Mouse (Mus musculus): ENCODE data around the gene Ccdc137. TPM values are rescaled to one million over a fixed set of nuclear protein-coding genes. Genes with fewer than 3 reads are reported as not detected.
A peak's percentile ranks its signal among the peaks of the same experiment; 100 is the strongest.

Ccdc137 gene
- total RNA-seq, 2 experiments from 2014 or later = 5.9 to 6.2 TPM

DNA sequence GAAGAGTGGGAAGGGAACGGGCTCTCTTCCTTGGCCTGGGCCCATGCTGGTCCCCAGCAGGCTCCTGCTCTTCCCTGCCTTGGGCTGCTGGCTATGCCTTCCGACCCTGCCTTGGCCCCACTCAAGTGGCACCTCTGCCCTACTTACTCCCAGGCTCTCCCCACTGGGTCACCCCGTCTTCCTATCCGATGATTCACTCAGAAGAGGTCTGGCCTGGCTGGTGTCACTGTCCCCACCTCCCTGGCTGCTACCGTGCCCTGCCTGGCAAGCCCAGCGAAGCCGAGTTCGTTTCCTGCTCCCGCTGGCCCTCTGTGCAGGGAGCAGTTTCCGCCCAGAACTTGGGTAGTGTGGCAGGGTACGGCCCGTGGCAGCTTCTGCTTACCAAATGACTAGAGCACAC is 40.3 kb downstream of the Ccdc137 start:
- ATAC-seq (ENCODE audit: poor library complexity, severe bottlenecking) = no peak

DNA sequence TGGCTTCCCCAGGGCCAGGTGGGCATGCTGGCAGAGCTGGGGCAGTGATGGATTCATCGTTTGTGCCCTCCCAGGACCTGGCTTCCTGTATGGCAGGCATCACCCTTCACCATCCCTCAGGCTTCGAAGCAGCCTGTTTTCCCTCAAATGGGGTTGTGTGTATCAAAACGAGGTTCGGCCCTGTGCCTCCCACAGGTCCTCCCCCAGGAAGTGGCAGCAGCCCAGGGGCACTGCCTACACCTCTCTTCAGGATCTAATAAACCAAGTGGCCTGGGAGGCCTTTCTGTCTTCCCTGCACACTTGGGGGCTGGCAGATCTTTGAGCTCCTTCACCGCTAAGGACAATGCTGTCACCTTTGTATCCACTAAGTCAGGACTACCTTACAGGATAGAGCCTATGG is 41.0 kb downstream of the Ccdc137 start:
- no peak for ATAC-seq (ENCODE audit: poor library complexity, severe bottlenecking)

DNA sequence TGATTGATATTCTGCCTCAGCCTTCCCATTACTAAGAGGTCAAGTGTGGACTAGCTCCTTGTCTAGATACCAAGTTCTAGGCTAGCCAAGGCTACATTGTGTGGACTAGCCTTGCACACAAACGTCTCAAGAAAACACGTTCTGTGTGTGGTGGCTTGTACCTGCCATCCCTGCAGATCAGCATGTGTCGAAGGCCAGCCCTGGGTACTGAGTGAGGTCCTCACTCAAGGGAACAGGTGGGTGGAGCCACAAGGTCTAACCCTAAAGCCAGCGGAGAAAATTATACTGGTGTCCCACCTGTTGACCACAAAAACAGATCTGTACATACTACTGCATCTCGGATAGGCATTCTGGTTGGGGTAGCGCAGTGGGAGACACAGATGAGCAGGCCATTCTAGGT is 42.0 kb downstream of the Ccdc137 start:
- no peak for ATAC-seq (ENCODE audit: poor library complexity, severe bottlenecking)

DNA sequence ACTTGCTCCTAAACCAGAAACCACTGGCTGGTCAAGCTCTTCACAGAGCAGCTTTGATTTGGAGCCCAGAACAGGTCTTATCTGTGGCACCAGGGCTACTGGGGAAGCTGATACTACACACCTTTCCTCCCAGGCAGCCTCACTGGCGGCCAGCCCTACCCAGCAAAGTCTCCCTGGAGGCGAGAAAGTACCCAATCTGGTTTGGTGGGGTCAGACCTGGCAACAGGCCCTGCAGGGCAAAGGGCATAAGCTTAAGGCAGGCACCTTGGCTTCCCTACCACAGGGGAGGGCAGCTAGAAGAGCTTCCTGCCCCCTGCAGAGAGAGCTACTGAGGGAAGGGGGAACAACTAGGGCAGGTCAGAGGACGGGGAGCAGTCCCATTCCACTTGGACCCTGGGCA is 42.4 kb downstream of the Ccdc137 start:
- ATAC-seq (ENCODE audit: poor library complexity, severe bottlenecking) = no peak

DNA sequence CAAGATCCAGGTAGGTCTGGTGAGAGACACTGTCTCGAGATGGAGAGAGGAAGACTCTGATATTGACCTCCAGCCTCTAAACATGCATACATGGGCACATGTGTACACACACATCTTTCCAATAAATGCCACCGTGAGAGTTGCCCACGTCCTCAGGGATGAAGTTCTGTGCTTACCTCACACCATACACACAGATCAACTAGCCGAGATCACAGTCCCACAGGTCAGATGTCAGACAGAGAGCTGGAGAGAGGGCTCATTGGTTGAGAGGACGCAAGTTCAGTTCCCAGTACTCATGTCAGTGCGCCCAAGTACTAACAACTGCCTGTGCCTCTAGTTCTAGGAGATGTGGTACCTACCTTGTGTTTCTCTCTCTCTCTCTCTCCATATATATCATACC is 43.1 kb downstream of the Ccdc137 start:
- ATAC-seq (ENCODE audit: poor library complexity, severe bottlenecking) = no peak

DNA sequence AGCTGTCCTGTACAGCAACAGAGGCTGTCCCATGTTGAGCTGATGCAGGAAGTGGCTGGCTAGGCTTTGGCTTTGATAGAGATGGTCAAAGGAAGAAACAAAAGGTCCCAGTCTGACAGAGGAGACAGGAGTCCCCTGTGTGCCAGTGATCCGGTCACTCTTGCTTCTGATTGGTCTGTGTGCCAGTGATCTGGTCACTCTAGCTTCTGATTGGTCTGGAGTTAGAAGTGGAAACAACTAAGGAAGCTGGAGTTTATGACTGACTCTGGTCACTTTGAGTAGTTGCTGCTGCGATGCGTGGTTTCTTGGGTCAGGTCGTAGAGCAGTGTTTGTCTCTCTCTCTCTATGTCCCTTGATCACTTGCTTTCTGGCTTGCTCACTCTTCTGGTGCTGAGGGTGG is 43.8 kb downstream of the Ccdc137 start:
- no peak for ATAC-seq (ENCODE audit: poor library complexity, severe bottlenecking)

DNA sequence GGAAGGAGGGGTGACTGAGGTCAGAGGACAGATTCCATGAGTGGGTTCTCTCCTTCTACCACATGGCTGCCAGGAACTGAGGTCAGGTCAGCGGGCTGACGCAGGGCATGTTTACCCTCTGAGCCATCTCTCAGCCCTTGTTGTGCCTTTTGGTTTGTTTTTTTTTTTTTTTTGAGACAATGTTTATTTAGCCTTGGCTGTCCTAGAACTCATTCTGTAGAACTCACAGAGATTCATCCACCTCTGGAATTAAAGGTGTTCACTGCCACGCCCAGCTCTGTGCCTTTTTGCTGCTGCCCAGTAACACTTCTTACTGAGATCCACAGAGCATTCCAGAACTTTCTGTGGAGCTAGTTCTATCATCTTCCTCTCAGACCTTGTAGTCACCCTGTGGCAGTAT is 47.7 kb downstream of the Ccdc137 start:
- no peak for ATAC-seq (ENCODE audit: poor library complexity, severe bottlenecking)

DNA sequence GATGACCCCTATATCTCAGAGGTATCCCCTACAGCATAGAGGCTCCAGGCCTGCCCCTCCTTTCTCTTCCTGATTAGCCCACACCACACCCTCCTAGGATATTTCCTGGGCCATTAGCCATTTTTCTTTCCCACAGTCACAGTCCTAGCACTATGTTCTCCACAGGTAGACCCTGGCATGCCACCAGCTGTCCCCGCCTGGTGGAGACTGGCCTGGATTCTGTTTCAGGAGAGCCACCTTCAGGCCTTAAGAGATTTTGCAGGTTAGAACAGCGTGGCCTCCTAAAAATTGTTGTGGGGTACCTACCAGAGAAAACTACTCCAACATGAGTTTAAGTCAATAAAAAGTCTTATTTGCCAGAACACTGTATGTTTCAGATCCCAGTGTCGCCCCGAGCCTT is 49.0 kb downstream of the Ccdc137 start:
- no peak for ATAC-seq (ENCODE audit: poor library complexity, severe bottlenecking)

DNA sequence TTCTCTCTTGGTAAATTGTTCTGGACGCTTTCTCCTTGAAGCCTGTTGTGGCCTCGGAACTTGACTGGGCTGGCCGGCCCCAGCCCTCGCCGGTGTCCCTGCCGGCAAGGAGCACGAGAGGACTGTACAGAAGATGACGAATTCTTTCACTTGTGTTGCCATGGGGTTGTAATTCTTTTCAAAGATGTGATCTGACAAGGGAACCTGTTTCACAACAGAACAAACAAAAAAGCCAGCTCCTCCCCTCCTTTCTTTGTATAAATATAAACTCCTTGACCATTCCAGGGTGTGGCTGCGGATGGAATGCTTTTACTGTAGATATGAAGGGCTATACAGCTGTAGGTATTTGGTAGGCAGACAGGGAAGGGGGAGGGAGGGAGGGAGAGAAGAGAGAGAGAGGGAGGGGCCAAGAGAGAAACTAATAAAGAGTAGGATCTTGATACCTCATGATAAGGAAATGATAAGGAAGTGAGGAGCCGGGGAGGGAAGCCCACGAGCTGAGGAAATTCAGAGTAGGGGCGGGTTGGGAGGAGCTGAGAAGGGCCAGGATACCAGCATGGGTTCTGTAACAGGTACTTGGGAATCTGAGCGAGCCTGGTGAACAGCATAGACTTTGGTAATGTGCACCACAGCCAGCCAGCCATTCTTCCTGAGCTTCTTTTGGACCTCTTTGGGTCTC is 49.8 kb downstream of the Ccdc137 start:
- ATAC-seq (ENCODE audit: poor library complexity, severe bottlenecking) = no peak

DNA sequence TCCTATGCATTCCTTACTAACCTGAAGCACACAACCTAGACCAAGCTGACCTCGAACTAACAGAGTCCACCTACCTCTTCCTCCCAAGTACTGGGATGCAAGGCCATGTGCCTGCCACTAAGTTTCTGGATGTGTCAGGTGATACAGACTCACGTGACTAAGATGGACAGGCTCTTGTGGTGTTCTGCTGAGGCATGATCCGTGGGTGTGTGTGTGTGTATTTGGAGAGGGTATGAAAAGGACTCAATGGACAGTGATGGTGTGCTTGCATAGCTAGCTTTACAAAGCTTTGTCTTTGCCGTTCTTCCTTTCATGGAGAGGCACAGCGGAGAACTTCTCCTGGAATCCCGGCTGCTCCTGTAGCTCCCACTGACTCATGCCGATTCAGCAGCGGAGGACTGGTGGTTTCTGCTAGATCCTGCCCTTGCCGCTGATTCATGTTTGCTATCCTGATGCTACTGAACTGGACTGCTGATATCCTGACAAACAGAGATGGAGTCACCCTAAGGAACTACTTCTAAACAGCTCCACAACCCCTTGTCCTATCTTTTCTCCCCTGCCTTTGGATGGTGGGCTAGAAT is 50.5 kb downstream of the Ccdc137 start:
- ATAC-seq (ENCODE audit: poor library complexity, severe bottlenecking) = no peak

DNA sequence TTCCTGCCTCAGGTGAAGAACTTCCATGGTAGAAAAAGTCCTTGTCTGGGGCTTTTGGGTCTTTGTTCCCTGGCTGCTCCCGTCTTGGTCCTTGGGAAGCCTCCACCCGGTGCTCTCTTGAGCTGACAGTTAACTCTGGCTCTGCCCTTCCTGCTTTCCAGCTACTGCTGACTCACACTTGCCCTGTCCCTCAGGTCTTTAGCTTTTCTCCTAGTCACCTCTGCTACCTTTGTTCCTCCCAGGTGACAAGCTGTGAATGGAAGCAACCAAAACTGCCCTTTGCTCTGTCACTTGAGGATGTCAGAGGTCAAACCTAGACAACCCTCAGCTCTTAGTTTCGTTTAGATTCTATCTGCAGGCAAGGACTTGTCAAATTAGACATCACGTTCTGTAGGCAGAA is 52.0 kb downstream of the Ccdc137 start:
- ATAC-seq (ENCODE audit: poor library complexity, severe bottlenecking) = 0 out of 2 replicates have a peak, but pooled peaks have one; percentile 33

DNA sequence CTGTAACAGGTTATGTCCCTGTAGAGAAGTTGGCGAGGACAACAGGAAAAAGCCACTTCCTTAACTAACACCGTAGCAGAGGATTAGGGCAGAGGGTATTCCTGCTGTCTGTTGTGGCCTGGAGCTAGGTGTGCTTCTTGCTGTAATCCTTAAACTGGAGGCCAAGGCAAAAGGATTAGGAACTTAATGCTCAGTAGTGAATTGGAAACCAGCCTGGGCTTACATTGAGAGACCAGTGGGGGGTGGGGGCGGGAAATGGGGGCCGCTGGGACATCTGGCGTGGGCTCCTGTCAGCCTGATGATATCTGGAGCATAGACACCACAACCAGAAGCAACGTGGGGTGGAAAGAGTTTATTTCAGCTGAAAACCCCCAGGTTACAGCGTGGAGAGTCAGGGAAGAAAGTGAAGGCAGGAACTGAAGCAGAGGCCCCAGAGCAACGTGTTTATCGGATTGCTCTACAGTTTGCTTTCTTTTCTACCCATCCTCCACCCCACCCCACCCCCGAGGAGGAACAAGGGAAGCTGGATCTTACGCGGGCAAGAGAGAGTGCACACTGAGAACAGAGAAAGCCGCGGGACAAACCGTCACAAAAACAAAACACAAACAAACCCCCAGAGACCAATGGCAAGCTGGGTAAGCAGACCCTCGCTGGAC is 52.6 kb downstream of the Ccdc137 start:
- peak; percentile 71 for ATAC-seq (ENCODE audit: poor library complexity, severe bottlenecking)

DNA sequence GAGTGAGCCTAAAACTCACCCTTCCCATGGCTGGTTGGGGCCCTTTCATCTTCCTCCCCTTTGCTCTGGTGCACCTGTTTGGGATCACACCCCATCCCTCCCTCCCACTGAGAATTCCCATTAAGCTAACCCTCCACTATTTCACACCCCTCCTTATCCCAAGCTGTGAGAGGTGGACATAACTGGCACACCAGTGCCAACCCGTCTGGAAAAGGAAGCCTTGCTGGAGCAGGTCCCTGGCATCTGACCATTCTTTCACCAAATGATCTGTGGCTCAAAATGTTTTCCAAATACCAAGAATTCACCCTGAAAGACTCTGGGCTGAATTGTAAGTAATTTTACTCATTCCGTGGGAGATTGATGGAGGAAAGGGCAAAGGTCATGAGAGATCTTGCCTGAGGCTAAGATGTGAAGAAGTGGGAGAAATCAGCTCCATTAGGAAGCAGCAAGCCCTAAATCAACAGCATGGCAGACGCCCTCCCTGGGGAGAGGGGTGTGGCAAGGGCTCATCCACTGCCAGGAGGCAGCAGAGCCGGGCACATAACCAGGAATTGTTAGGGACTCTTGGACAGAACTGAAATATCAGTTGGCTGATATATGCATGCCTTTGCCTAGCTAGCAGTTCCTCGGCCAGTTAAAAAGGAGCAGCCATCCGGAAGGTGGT is 55.0 kb downstream of the Ccdc137 start:
- ATAC-seq (ENCODE audit: poor library complexity, severe bottlenecking) = no peak

Other genes starting within 250 kb of the Ccdc137 start
- gene Bahcc1, start 225.2 kb upstream of the Ccdc137 start, total RNA-seq (2015) = 3.1 and 4.4 TPM in 2 replicates
- gene Bahcc1, start 225.2 kb upstream of the Ccdc137 start, total RNA-seq (2017) = 1.3 and 1.7 TPM in 2 replicates
- 4,212 and 4,544 TPM in 2 replicates for gene Actg1, start 109.6 kb upstream of the Ccdc137 start, total RNA-seq (2015)
- 2,305 and 2,430 TPM in 2 replicates for gene Actg1, start 109.6 kb upstream of the Ccdc137 start, total RNA-seq (2017)
- not detected in 2 replicates for gene Fscn2, start 96.6 kb upstream of the Ccdc137 start, total RNA-seq (2015)
- not detected in 2 replicates for gene Fscn2, start 96.6 kb upstream of the Ccdc137 start, total RNA-seq (2017)
- 5.9 and 6.9 TPM in 2 replicates for gene Faap100, start 79.4 kb upstream of the Ccdc137 start, total RNA-seq (2015)
- 6.5 and 10.5 TPM in 2 replicates for gene Faap100, start 79.4 kb upstream of the Ccdc137 start, total RNA-seq (2017)
- gene Nploc4, start 20.4 kb upstream of the Ccdc137 start, total RNA-seq (2015) = 27.5 and 33.6 TPM in 2 replicates
- 30.8 and 39.5 TPM in 2 replicates for gene Nploc4, start 20.4 kb upstream of the Ccdc137 start, total RNA-seq (2017)
- gene Tspan10, start 15.5 kb upstream of the Ccdc137 start, total RNA-seq (2015) = 0.16 TPM in 1 of 2 replicates, not detected in the other
- not detected in 2 replicates for gene Tspan10, start 15.5 kb upstream of the Ccdc137 start, total RNA-seq (2017)
- 1.1 TPM in 1 of 2 replicates, not detected in the other for gene Pde6g, start 4.6 kb upstream of the Ccdc137 start, total RNA-seq (2015)
- not detected in 2 replicates for gene Pde6g, start 4.6 kb upstream of the Ccdc137 start, total RNA-seq (2017)
- gene Oxld1, start within 50 bp of the Ccdc137 start, total RNA-seq (2015) = 6.2 and 7.7 TPM in 2 replicates
- 4.2 and 6.8 TPM in 2 replicates for gene Oxld1, start within 50 bp of the Ccdc137 start, total RNA-seq (2017)
- gene Arl16, start 9.5 kb downstream of the Ccdc137 start, total RNA-seq (2015) = 14.1 and 15.1 TPM in 2 replicates
- gene Arl16, start 9.5 kb downstream of the Ccdc137 start, total RNA-seq (2017) = 9.1 and 10.8 TPM in 2 replicates
- 34.3 and 35.6 TPM in 2 replicates for gene Mrpl12, start 26.5 kb downstream of the Ccdc137 start, total RNA-seq (2015)
- gene Mrpl12, start 26.5 kb downstream of the Ccdc137 start, total RNA-seq (2017) = 25.4 and 41.7 TPM in 2 replicates
- gene Slc25a10, start 33.7 kb downstream of the Ccdc137 start, total RNA-seq (2015) = 9.3 and 14.7 TPM in 2 replicates
- gene Slc25a10, start 33.7 kb downstream of the Ccdc137 start, total RNA-seq (2017) = 12.8 and 17.2 TPM in 2 replicates
- not detected in 2 replicates for gene Gcgr, start 72.6 kb downstream of the Ccdc137 start, total RNA-seq (2015)
- not detected in 2 replicates for gene Gcgr, start 72.6 kb downstream of the Ccdc137 start, total RNA-seq (2017)
- gene Mcrip1, start 91.6 kb downstream of the Ccdc137 start, total RNA-seq (2015) = 79.7 and 83.0 TPM in 2 replicates
- 18.3 and 30.5 TPM in 2 replicates for gene Mcrip1, start 91.6 kb downstream of the Ccdc137 start, total RNA-seq (2017)
- not detected in 2 replicates for gene Ppp1r27, start 93.0 kb downstream of the Ccdc137 start, total RNA-seq (2015)
- not detected in 2 replicates for gene Ppp1r27, start 93.0 kb downstream of the Ccdc137 start, total RNA-seq (2017)
- 301 and 325 TPM in 2 replicates for gene P4hb, start 115.1 kb downstream of the Ccdc137 start, total RNA-seq (2015)
- 587 and 590 TPM in 2 replicates for gene P4hb, start 115.1 kb downstream of the Ccdc137 start, total RNA-seq (2017)
- 506 and 521 TPM in 2 replicates for gene Arhgdia, start 123.5 kb downstream of the Ccdc137 start, total RNA-seq (2015)
- gene Arhgdia, start 123.5 kb downstream of the Ccdc137 start, total RNA-seq (2017) = 226 and 275 TPM in 2 replicates
- gene Alyref, start 140.2 kb downstream of the Ccdc137 start, total RNA-seq (2015) = 143 and 149 TPM in 2 replicates
- 171 and 196 TPM in 2 replicates for gene Alyref, start 140.2 kb downstream of the Ccdc137 start, total RNA-seq (2017)
- 79.9 and 90.6 TPM in 2 replicates for gene Anapc11, start 140.3 kb downstream of the Ccdc137 start, total RNA-seq (2015)
- gene Anapc11, start 140.3 kb downstream of the Ccdc137 start, total RNA-seq (2017) = 30.0 and 32.3 TPM in 2 replicates
- not detected in 2 replicates for gene Npb, start 150.4 kb downstream of the Ccdc137 start, total RNA-seq (2015)
- gene Npb, start 150.4 kb downstream of the Ccdc137 start, total RNA-seq (2017) = not detected in 2 replicates
- gene Pcyt2, start 159.8 kb downstream of the Ccdc137 start, total RNA-seq (2015) = 11.8 and 13.3 TPM in 2 replicates
- 17.3 and 22.6 TPM in 2 replicates for gene Pcyt2, start 159.8 kb downstream of the Ccdc137 start, total RNA-seq (2017)
- gene Sirt7, start 167.1 kb downstream of the Ccdc137 start, total RNA-seq (2015) = 51.4 and 53.6 TPM in 2 replicates
- gene Sirt7, start 167.1 kb downstream of the Ccdc137 start, total RNA-seq (2017) = 119 and 121 TPM in 2 replicates
- 23.1 and 23.8 TPM in 2 replicates for gene Mafg, start 175.5 kb downstream of the Ccdc137 start, total RNA-seq (2015)
- gene Mafg, start 175.5 kb downstream of the Ccdc137 start, total RNA-seq (2017) = 58.7 and 68.0 TPM in 2 replicates
- 3.5 and 3.7 TPM in 2 replicates for gene Pycr1, start 185.7 kb downstream of the Ccdc137 start, total RNA-seq (2015)
- gene Pycr1, start 185.7 kb downstream of the Ccdc137 start, total RNA-seq (2017) = 2.9 TPM in 2 replicates
- gene Myadml2, start 190.0 kb downstream of the Ccdc137 start, total RNA-seq (2015) = not detected in 2 replicates
- not detected in 2 replicates for gene Myadml2, start 190.0 kb downstream of the Ccdc137 start, total RNA-seq (2017)
- gene Notum, start 203.1 kb downstream of the Ccdc137 start, total RNA-seq (2015) = not detected in 2 replicates
- gene Notum, start 203.1 kb downstream of the Ccdc137 start, total RNA-seq (2017) = not detected in 2 replicates
- gene Aspscr1, start 214.9 kb downstream of the Ccdc137 start, total RNA-seq (2015) = 57.9 and 63.1 TPM in 2 replicates
- 59.5 and 70.2 TPM in 2 replicates for gene Aspscr1, start 214.9 kb downstream of the Ccdc137 start, total RNA-seq (2017)

All from megakaryocyte, adult 5-6 weeks (primary cell).